Mouse (Mus musculus) urinary bladder, adult 2 months (tissue): ENCODE results near the gene Trarg1. TPM values are rescaled to one million over a fixed set of nuclear protein-coding genes. Genes with fewer than 3 reads are reported as not detected.

Experiments
- DNase-seq: peaks from one replicate; pipeline ENCODE4 v3.0.0; 2022; ENCODE audit warnings: low spot score
- polyA plus RNA-seq: library from polyadenylated mRNA; depleted of rRNA; stranded (reverse); fragments of >200 nt; gene quantifications from 2 replicates; pipeline ENCODE4 v1.2.3, GENCODE M21; 2012

Gene Trarg1
- polyA plus RNA-seq, 1 experiment = 1.4 TPM

DNA sequence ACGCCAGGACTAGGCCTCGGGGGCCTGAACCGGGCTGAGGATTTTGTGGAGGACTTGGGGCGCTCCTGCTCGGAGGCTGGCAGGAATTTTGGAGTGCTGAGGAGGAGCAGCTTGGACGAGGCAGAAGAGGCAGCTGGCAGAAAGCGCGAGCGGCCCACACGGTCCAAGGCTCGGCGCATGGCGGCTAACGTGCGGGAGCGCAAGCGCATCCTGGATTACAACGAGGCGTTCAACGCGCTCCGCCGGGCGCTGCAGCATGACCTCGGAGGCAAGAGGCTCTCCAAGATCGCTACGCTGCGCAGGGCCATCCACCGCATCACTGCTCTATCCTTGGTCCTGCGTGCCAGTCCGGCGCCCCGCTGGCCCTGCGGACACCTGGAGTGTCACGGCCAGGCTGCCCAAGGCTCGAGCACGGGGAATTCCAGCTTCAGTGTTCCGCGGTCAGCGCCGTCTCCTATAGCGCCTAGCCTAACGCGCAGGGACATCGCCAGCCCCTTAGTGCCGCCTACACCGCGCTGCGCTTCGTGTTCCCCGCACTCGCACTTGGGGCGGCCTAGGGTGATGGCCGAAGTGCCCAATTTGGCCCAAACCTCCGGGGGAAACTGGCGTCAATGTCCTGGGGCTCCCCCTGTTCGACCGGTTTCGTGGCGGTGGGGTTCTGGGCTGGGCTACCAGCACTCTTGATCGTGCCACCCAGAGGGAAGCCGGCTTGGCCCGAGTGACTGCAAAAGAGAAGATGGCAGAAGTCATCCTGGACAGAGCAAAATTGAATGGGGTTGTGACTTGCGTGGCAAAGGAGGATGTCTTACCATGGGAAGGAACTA is 6.8 kb upstream of the Trarg1 start:
- no peak for DNase-seq

GRCm38 (mm10) chr11:76674199-76674598 is 5.4 kb upstream of the Trarg1 start:
- DNase-seq = no peak

GRCm38 (mm10) chr11:76674704-76675103 is 4.9 kb upstream of the Trarg1 start:
- DNase-seq = no peak

- no peak for DNase-seq
Observed at GRCm38 (mm10) chr11:76685604-76686003, 6.0 kb downstream of the Trarg1 start.

DNA sequence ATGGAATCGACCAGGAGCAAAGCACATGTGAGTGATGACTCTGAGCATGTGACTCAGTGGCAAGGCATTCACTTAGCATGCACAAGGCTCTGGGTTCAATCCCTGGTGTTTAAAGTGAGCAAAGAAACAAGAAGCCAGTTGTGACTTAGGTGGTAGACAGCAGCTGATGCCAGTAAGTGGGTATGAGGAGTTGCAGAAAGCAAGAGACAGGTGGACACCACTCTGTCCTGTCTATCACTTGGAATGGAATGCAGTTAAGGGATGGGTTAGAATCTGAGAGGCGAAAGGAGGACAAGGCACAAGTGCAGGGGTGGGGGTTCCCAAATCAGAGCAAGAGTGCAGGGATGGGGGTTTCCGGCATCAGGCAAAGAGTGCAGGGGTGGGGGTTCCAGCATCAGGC is 12.5 kb downstream of the Trarg1 start:
- DNase-seq = no peak

- no peak for DNase-seq
Observed at GRCm38 (mm10) chr11:76695810-76696209, 16.2 kb downstream of the Trarg1 start.

GRCm38 (mm10) chr11:76699626-76700025 is 20.0 kb downstream of the Trarg1 start:
- no peak for DNase-seq

GRCm38 (mm10) chr11:76707656-76708055 is 28.0 kb downstream of the Trarg1 start:
- no peak for DNase-seq

DNA sequence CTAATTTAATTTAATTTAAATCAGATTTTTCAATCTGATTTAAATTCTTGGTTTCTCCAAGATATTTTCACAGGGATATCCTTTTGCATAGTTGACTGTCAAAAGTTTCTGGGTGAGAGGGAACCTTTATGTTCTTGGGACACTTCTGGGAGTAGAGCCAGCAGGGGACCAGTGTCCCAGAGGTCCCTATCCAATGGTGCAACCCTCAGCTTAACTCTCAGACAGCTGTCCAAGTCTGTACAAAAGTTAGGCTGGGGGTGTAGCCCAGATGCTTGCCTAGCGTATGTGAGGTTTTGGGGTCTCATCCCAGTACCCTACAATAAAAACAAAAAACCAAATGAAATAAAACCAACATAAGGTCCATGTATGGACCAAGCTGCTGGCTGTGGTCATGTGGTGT is 28.5 kb downstream of the Trarg1 start:
- DNase-seq = no peak

DNA sequence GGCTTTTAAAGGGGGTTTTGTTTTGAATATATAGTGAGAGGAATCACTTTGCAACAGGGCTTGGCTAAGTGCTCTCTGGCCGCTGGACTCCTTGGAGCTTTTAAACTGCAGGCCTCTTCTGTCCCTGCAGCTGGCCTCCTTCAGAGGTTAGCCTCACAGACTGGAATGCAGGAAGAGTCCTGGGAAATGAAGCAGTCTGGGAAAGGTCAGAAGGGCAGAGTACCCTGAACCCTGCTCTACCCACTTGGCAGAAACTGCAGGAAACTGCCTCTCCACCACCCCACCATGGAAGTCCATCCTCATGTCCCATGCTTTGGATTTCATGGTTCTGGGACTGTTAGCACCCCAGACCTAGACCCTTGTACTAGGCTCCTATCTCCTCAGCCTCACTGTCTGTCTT is 29.3 kb downstream of the Trarg1 start:
- no peak for DNase-seq

DNA sequence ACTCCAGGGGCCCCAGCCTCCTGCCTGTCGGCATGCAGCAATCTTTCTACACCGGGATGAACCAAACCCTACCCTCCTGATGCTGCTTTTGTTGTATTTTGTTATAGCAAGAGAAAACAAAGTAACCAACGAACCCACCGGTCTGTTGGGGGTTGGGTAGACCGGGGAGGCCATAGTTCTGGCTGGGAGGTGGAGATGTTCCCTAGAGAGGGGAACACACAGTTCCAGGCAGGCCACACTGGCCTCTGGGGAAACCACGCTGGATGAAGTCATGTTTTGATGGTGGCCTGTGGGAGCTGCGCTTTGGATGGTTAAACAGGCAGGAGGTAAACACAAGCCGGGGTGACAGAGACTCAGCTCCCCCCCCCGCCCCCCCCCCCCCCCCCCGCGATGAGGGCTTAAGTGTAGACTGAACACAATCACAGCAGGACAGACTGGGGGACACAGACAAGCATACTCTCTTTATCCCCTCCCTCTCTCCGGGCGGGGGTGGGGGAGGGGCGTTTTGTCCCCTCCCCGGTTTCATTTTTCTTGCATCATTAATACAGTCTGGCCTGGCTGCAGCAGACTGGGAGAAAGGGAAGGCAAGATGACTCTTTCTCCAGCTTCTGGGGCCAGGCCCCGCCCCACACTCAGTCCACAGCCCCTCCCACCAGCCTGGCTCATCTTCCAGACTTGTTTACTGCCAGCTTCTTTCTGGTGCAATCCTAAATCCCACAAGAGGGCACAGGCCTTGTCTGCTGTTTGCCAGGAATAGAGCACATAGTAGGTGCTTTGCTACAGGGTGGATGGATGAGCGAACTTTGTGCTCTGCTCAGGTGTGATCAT is 30.2 kb downstream of the Trarg1 start:
- DNase-seq = no peak

DNA sequence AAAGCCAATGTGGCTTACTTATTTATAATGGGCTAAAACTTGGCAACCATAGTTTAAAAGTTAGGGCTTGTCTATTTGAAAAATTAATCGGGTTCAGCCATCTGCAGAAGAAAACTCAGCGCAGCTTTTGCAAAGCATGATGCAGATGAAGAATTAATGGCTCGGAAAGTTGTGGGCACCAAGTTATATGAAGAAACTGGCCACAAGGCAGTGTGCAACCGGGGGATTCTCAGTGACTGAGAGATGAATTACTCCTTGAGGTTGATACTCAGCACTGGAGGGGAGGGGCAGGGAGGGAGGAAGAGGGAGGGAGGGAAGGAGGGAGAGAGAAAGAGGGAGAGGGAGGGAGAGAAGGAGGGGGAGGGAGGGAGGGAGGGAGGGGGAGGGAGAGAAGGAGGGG is 37.4 kb downstream of the Trarg1 start:
- no peak for DNase-seq

- no peak for DNase-seq
Observed at GRCm38 (mm10) chr11:76723911-76724310, 44.3 kb downstream of the Trarg1 start.

GRCm38 (mm10) chr11:76728093-76728492 is 48.5 kb downstream of the Trarg1 start:
- no peak for DNase-seq

GRCm38 (mm10) chr11:76730650-76731049 is 51.0 kb downstream of the Trarg1 start:
- DNase-seq = no peak

DNA sequence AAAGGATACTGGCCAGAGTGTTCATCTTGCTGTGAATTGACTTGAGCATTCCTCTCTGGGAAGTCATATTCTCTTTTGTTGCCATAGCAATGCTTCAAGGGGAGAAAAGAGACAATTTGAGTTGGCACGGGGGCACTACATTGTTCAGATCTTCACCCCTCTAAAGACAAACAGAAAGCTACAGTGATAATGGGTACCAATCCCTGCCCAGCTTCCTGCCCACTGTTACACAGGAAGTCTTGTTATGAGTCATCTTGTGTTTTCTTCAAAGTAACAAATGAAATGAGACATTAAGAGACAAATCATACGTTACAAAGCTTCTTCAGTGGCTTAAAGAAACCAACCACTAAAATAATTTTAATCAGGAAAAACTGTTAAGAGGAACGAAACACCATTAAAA is 55.0 kb downstream of the Trarg1 start:
- no peak for DNase-seq

DNA sequence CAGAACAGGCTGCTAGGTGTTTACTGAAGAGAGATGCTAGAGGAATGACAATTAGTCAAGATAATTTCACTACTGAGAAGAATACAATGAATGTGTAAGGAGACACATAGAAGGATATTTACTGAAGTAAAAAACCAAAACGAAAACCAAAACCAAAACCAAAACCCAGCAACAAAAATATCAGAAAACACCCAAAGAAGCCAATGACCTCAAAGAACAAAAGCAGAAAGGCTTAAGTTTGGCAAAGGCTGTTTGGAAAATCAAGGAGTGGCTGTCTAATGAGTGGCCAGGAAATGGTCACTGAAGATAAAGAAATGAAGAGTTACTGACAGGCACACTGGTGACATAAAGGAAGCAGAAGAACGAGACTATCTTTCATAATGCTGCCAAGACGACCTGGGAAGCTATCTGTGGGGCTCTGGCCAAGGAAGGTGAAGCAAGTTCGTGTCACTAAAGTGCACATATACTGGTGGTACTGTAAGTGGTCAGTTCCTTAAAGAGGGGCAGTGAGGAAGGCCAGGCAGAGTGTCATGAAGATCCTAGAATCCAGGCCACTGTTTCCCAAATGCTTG is 56.2 kb downstream of the Trarg1 start:
- DNase-seq = no peak

DNA sequence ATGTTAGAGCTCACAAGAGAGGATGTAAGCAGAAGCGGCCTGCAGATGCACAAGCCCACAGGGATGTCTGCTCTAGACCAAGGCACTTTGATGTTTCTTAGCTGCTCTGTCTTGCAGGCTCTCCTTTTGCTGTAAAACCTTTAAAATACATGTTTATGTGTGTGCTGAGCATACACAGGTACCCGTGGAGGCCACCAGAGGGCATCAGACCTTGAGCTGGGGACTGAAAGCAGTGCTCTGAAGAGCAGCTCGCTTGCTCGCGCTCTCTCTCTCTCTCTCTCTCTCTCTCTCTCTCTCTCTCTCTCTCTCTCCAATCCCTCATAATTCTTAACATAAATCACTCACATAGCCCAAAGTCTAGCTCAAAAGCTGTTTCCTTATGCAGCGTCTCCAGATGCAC is 59.5 kb downstream of the Trarg1 start:
- DNase-seq = no peak

GRCm38 (mm10) chr11:76742511-76742910 is 62.9 kb downstream of the Trarg1 start:
- DNase-seq = no peak

DNA sequence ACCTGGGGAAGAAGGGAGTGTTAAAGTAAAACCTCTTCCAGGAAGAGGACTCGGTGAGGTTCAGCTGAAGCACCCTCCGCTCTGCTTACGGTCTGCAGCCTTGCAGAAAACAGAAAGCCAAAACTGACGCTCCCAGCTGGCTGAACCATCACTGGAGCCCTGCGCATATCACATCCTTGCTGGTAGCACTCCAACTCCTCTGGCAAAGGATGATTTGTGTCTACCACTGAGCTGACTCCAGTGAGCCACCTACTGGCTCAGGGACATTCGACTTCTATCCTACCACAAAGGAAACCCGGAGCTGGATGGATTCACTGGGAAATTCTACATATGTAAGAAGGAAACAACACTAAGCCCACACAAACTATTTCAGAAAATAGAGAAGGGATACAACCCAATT is 64.9 kb downstream of the Trarg1 start:
- no peak for DNase-seq

DNA sequence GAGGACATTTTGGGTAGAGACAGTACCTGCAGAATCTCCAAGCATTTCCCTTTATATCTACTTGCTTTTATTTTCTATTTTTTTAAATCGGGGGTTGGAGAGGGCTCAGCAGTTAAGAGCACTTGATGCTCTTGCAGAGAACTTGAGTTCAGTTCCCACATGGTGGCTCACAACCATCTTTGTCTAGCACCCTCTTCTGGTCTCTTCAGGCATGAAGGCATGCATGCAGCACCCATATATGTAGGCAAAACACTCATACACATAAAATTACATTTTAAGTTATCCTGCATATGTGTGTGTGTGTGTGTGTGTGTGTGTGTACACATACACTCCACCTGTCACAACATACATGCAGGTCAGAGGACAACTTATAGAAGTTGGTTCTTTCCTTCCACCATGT is 66.3 kb downstream of the Trarg1 start:
- DNase-seq = no peak
